Mouse (Mus musculus) C2C12 (cell line): ENCODE measurements around the gene Nus1.

Source experiments
- CTCF ChIP-seq: IDR thresholded peaks from one replicate; pipeline ENCODE4 v1.5.1; 2011; ENCODE audit not compliant: control insufficient read depth, insufficient read depth, insufficient read length
- MAX ChIP-seq: IDR thresholded peaks from one replicate; pipeline ENCODE4 v1.6.1; 2011; ENCODE audit warnings: mild to moderate bottlenecking, control low read depth
- MYOG ChIP-seq: IDR thresholded peaks from one replicate; pipeline ENCODE4 v1.6.1; 2011; ENCODE audit not compliant: control insufficient read depth, insufficient read length; ENCODE audit errors: extremely low read depth

DNA sequence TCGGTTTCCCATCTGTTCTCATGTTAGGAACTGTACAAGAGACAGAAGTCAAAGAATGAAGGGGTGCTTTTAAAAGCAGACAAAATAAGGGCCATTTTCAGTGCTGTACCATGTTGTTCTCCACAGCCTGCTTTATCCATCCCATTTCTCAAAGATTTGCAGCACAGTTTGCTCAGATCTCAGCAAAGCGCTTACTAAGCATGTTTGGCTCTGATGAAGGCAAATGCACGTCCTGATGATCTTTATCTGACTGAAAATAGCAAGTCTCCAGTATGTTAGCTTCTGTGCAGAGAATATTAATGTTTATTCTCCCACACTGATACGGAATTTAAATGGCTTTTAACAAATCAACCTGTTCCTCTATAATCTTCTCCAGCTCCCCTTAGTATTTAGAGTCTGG, 54.2 kb downstream of the Nus1 start:
- TF ChIP-seq CTCF (no peak), MAX (no peak), MYOG (no peak)
